Mouse (Mus musculus): ENCODE results near the gene Inpp5a. TPM values are rescaled to one million over a fixed set of nuclear protein-coding genes. Genes with fewer than 3 reads are reported as not detected.

The Inpp5a gene
- polyA plus RNA-seq, 1 experiment from 2014 or later = 28.4 TPM

GRCm38 (mm10) chr7:139531428-139531801 lies 142.5 kb downstream of the Inpp5a start:
- no peak overlapping the region for H3K4me3 ChIP-seq (ENCODE audit: low read depth, low read length)
- H3K36me3 ChIP-seq (ENCODE audit: control insufficient read depth, insufficient read depth, low read length) = no peaks in the 10 kb centered on the region
- no peaks in the 10 kb centered on the region for H3K9me3 ChIP-seq (ENCODE audit: control insufficient read depth, low read length)
- no peak overlapping the region for H3K9ac ChIP-seq (ENCODE audit: low read length)
- no peak overlapping the region for H3K4me2 ChIP-seq (ENCODE audit: low read depth)
- peaks cover 80% of the 10 kb centered on the region for H3K27me3 ChIP-seq (ENCODE audit: control insufficient read depth, insufficient read depth, low read length)
- 63% methylated on average over 4 of the region's 4 CpGs for WGBS
- no peak for ATAC-seq (ENCODE audit: insufficient read depth, low FRiP score, low TSS enrichment)
- peaks cover 15% of the 10 kb centered on the region for H3K4me1 ChIP-seq (ENCODE audit: control insufficient read depth, insufficient read depth, low read length)
- H3K27ac ChIP-seq (ENCODE audit: low read depth, low read length) = no peak overlapping the region
- no peak for DNase-seq (ENCODE audit: low spot score)

DNA sequence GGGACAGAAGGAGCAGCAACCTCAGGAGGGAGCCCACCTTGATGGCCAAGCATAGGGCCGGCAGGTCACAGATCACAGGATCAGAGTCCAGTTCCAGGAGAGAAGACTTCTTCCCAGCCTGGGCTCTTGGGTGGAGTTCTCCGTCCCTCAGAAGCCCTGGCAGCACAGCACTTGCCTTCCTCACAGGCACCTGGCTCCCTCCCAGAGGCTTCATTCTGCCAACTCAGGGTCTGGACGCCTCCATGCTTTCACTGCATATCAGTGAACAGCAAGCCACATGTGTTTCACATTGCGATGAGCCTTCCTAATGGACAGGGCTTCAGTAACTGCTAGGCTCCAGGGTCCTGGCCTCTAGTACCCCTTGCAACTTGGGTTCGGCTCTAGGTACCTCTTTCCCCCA lies 147.4 kb downstream of the Inpp5a start:
- H3K27ac ChIP-seq (ENCODE audit: low read depth, low read length) = no peak overlapping the region
- WGBS = 83% methylated on average over 5 of the region's 5 CpGs
- H3K9ac ChIP-seq (ENCODE audit: low read length) = no peak overlapping the region
- H3K36me3 ChIP-seq (ENCODE audit: control insufficient read depth, insufficient read depth, low read length) = no peaks in the 10 kb centered on the region
- peaks cover 2% of the 10 kb centered on the region for H3K4me1 ChIP-seq (ENCODE audit: control insufficient read depth, insufficient read depth, low read length)
- H3K27me3 ChIP-seq (ENCODE audit: control insufficient read depth, insufficient read depth, low read length) = peaks cover 93% of the 10 kb centered on the region
- no peaks in the 10 kb centered on the region for H3K9me3 ChIP-seq (ENCODE audit: control insufficient read depth, low read length)
- H3K4me3 ChIP-seq (ENCODE audit: low read depth, low read length) = no peak overlapping the region
- DNase-seq (ENCODE audit: low spot score) = no peak
- no peak overlapping the region for H3K4me2 ChIP-seq (ENCODE audit: low read depth)
- no peak for ATAC-seq (ENCODE audit: insufficient read depth, low FRiP score, low TSS enrichment)

DNA sequence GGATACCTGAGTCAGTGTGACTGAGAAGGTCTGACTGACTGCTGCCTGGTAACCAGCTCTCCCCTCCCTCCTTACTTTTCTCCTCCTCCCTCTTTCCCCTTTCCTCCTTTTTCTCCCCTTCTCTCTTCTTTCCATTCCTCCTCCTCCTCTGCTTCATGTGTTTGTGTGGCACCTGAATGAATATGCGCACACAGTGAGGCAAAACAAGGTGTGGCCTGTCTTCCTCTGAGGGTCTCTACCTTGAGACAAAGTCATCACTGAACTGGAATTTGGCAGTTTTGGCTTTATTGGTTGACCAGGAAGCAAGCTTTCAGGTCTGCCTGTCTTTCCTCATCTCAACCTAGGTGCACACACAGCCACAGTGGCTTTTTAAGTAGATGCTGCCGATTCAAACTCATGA lies 147.9 kb downstream of the Inpp5a start:
- peaks cover 90% of the 10 kb centered on the region for H3K27me3 ChIP-seq (ENCODE audit: control insufficient read depth, insufficient read depth, low read length)
- H3K4me3 ChIP-seq (ENCODE audit: low read depth, low read length) = no peak overlapping the region
- no peak overlapping the region for H3K9ac ChIP-seq (ENCODE audit: low read length)
- H3K36me3 ChIP-seq (ENCODE audit: control insufficient read depth, insufficient read depth, low read length) = no peaks in the 10 kb centered on the region
- no peaks in the 10 kb centered on the region; the same call in 1 of the 2 replicates for H3K4me1 ChIP-seq (ENCODE audit: control insufficient read depth, insufficient read depth, low read length)
- ATAC-seq (ENCODE audit: insufficient read depth, low FRiP score, low TSS enrichment) (no peak), DNase-seq (ENCODE audit: low spot score) (no peak)
- WGBS = 96% methylated on average over 2 of the region's 2 CpGs
- H3K9me3 ChIP-seq (ENCODE audit: control insufficient read depth, low read length) = no peaks in the 10 kb centered on the region
- no peak overlapping the region for H3K27ac ChIP-seq (ENCODE audit: low read depth, low read length)
- H3K4me2 ChIP-seq (ENCODE audit: low read depth) = no peak overlapping the region

GRCm38 (mm10) chr7:139537831-139538230 lies 148.9 kb downstream of the Inpp5a start:
- WGBS = 92% methylated on average over 9 of the region's 9 CpGs

GRCm38 (mm10) chr7:139538541-139538940 lies 149.6 kb downstream of the Inpp5a start:
- no peaks in the 10 kb centered on the region for H3K4me1 ChIP-seq (ENCODE audit: control insufficient read depth, insufficient read depth, low read length)
- ATAC-seq (ENCODE audit: insufficient read depth, low FRiP score, low TSS enrichment) (no peak), DNase-seq (ENCODE audit: low spot score) (no peak)
- H3K4me2 ChIP-seq (ENCODE audit: low read depth) = no peak overlapping the region
- WGBS = 88% methylated on average over 2 of the region's 2 CpGs
- no peak overlapping the region for H3K27ac ChIP-seq (ENCODE audit: low read depth, low read length)
- no peaks in the 10 kb centered on the region for H3K9me3 ChIP-seq (ENCODE audit: control insufficient read depth, low read length)
- peaks cover 84% of the 10 kb centered on the region for H3K27me3 ChIP-seq (ENCODE audit: control insufficient read depth, insufficient read depth, low read length)
- H3K36me3 ChIP-seq (ENCODE audit: control insufficient read depth, insufficient read depth, low read length) = no peaks in the 10 kb centered on the region
- no peak overlapping the region for H3K4me3 ChIP-seq (ENCODE audit: low read depth, low read length)
- H3K9ac ChIP-seq (ENCODE audit: low read length) = no peak overlapping the region

More at GRCm38 (mm10) chr7:139537831-139538230, 148.9 kb downstream of the Inpp5a start:
- no peak overlapping the region for H3K9ac ChIP-seq (ENCODE audit: low read length)
- no peaks in the 10 kb centered on the region for H3K36me3 ChIP-seq (ENCODE audit: control insufficient read depth, insufficient read depth, low read length)
- no peak for DNase-seq (ENCODE audit: low spot score)
- H3K27ac ChIP-seq (ENCODE audit: low read depth, low read length) = no peak overlapping the region
- H3K4me2 ChIP-seq (ENCODE audit: low read depth) = no peak overlapping the region
- no peaks in the 10 kb centered on the region for H3K4me1 ChIP-seq (ENCODE audit: control insufficient read depth, insufficient read depth, low read length)
- no peaks in the 10 kb centered on the region for H3K9me3 ChIP-seq (ENCODE audit: control insufficient read depth, low read length)
- ATAC-seq (ENCODE audit: insufficient read depth, low FRiP score, low TSS enrichment) = no peak
- H3K4me3 ChIP-seq (ENCODE audit: low read depth, low read length) = no peak overlapping the region
- H3K27me3 ChIP-seq (ENCODE audit: control insufficient read depth, insufficient read depth, low read length) = peaks cover 85% of the 10 kb centered on the region

- Histone ChIP-seq H3K36me3 (ENCODE audit: control insufficient read depth, insufficient read depth, low read length) (no peaks in the 10 kb centered on the region), H3K27ac (ENCODE audit: low read depth, low read length) (no peak overlapping the region), H3K9ac (ENCODE audit: low read length) (no peak overlapping the region), H3K27me3 (ENCODE audit: control insufficient read depth, insufficient read depth, low read length) (peaks cover 74% of the 10 kb centered on the region), H3K4me2 (ENCODE audit: low read depth) (no peak overlapping the region), H3K4me1 (ENCODE audit: control insufficient read depth, insufficient read depth, low read length) (peaks cover 6% of the 10 kb centered on the region), H3K4me3 (ENCODE audit: low read depth, low read length) (no peak overlapping the region), H3K9me3 (ENCODE audit: control insufficient read depth, low read length) (no peaks in the 10 kb centered on the region)
- ATAC-seq (ENCODE audit: insufficient read depth, low FRiP score, low TSS enrichment) (no peak), DNase-seq (ENCODE audit: low spot score) (no peak)
- 73% methylated on average over 1 of the region's 1 CpGs for WGBS
These were observed 151.7 kb downstream of the Inpp5a start for GRCm38 (mm10) chr7:139540601-139541000.

DNA sequence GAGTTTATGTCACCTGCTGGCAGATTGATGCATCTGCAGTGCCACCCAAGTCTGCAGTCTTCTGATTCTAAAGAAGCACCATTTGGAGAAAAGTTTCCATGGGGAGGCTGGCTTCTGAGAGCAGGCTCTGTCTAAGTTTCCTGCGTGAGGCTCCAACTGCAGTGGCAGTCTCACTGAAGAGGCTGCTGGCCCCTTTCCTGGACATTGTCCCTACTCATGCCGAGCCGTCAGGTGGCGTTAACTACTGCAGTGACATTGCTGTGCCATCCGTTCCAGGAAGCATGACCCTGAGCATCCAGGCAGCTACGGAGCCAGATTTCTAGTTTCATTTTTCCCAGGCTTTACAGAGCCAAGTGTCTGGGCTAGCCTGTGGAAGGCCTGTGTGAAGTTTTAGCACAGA lies 152.5 kb downstream of the Inpp5a start:
- WGBS = 88% methylated on average over 6 of the region's 6 CpGs
- H3K4me2 ChIP-seq (ENCODE audit: low read depth) = no peak overlapping the region
- no peaks in the 10 kb centered on the region for H3K36me3 ChIP-seq (ENCODE audit: control insufficient read depth, insufficient read depth, low read length)
- peaks cover 74% of the 10 kb centered on the region for H3K27me3 ChIP-seq (ENCODE audit: control insufficient read depth, insufficient read depth, low read length)
- H3K9me3 ChIP-seq (ENCODE audit: control insufficient read depth, low read length) = no peaks in the 10 kb centered on the region
- H3K27ac ChIP-seq (ENCODE audit: low read depth, low read length) = no peak overlapping the region
- peaks cover 7% of the 10 kb centered on the region for H3K4me1 ChIP-seq (ENCODE audit: control insufficient read depth, insufficient read depth, low read length)
- H3K9ac ChIP-seq (ENCODE audit: low read length) = no peak overlapping the region
- no peak for ATAC-seq (ENCODE audit: insufficient read depth, low FRiP score, low TSS enrichment)
- no peak for DNase-seq (ENCODE audit: low spot score)
- no peak overlapping the region for H3K4me3 ChIP-seq (ENCODE audit: low read depth, low read length)

GRCm38 (mm10) chr7:139544706-139545625 lies 156.1 kb downstream of the Inpp5a start:
- ATAC-seq (ENCODE audit: insufficient read depth, low FRiP score, low TSS enrichment) = peak; percentile 77
- Histone ChIP-seq H3K9ac (ENCODE audit: low read length) (no peak overlapping the region), H3K4me3 (ENCODE audit: low read depth, low read length) (no peak overlapping the region), H3K4me2 (ENCODE audit: low read depth) (no peak overlapping the region), H3K36me3 (ENCODE audit: control insufficient read depth, insufficient read depth, low read length) (no peaks in the 10 kb centered on the region), H3K27ac (ENCODE audit: low read depth, low read length) (no peak overlapping the region), H3K9me3 (ENCODE audit: control insufficient read depth, low read length) (no peaks in the 10 kb centered on the region), H3K27me3 (ENCODE audit: control insufficient read depth, insufficient read depth, low read length) (peaks cover 69% of the 10 kb centered on the region), H3K4me1 (ENCODE audit: control insufficient read depth, insufficient read depth, low read length) (peaks cover 7% of the 10 kb centered on the region)
- DNase-seq (ENCODE audit: low spot score) = peak; percentile 52
- WGBS = 57% methylated on average over 12 of the region's 12 CpGs

GRCm38 (mm10) chr7:139547325-139547724 lies 158.4 kb downstream of the Inpp5a start:
- WGBS = 89% methylated on average over 2 of the region's 2 CpGs
- H3K4me1 ChIP-seq (ENCODE audit: control insufficient read depth, insufficient read depth, low read length) = peaks cover 7% of the 10 kb centered on the region
- no peak for ATAC-seq (ENCODE audit: insufficient read depth, low FRiP score, low TSS enrichment)
- no peak overlapping the region for H3K27ac ChIP-seq (ENCODE audit: low read depth, low read length)
- no peaks in the 10 kb centered on the region for H3K9me3 ChIP-seq (ENCODE audit: control insufficient read depth, low read length)
- DNase-seq (ENCODE audit: low spot score) = no peak
- H3K4me2 ChIP-seq (ENCODE audit: low read depth) = no peak overlapping the region
- H3K4me3 ChIP-seq (ENCODE audit: low read depth, low read length) = no peak overlapping the region
- H3K27me3 ChIP-seq (ENCODE audit: control insufficient read depth, insufficient read depth, low read length) = peaks cover 67% of the 10 kb centered on the region
- H3K9ac ChIP-seq (ENCODE audit: low read length) = no peak overlapping the region
- no peaks in the 10 kb centered on the region for H3K36me3 ChIP-seq (ENCODE audit: control insufficient read depth, insufficient read depth, low read length)

Measured in neural tube, embryonic 11.5 days (tissue).